Mouse (Mus musculus) stomach, postnatal 0 days (tissue): ENCODE measurements around the gene Cd300lg. TPM values are rescaled to one million over a fixed set of nuclear protein-coding genes. Genes with fewer than 3 reads are reported as not detected.

ENCODE experiments used
- ATAC-seq: fragments of 200-750 bp; cut with Nextera tagmentation; 2 replicates; pipeline ENCODE4 v1.8.0; 2017; ENCODE audit not compliant: low FRiP score, low TSS enrichment
- DNase-seq: peaks from one replicate; pipeline ENCODE4 v3.0.0-alpha.2; 2016; ENCODE audit warnings: low spot score
- H3K27ac ChIP-seq: fragments of 300-500 bp; sonication (generic); replicated peaks from 2 replicates; pipeline ENCODE4 v1.5.1; 2014; ENCODE audit warnings: mild to moderate bottlenecking, control low read depth
- H3K27me3 ChIP-seq: fragments of 300-500 bp; sonication (generic); 2 replicates; pipeline ENCODE4 v1.6.1; 2014; ENCODE audit warnings: low read length; ENCODE audit not compliant: control insufficient read depth, insufficient read depth
- H3K36me3 ChIP-seq: fragments of 300-500 bp; sonication (generic); 2 replicates; pipeline ENCODE4 v1.6.1; 2014; ENCODE audit warnings: low read length, mixed read lengths; ENCODE audit not compliant: control insufficient read depth, insufficient read depth
- H3K4me1 ChIP-seq: fragments of 300-500 bp; sonication (generic); replicated peaks from 2 replicates; pipeline ENCODE4 v1.6.1; 2014; ENCODE audit warnings: antibody characterized with exemption; ENCODE audit not compliant: control insufficient read depth, insufficient read depth
- H3K4me2 ChIP-seq: fragments of 300-500 bp; sonication (generic); replicated peaks from 2 replicates; pipeline ENCODE4 v1.6.1; 2014; ENCODE audit warnings: low read depth, mild to moderate bottlenecking, control low read depth, moderate library complexity
- H3K4me3 ChIP-seq: fragments of 300-500 bp; sonication (generic); 2 replicates; pipeline ENCODE4 v1.5.1; 2014; ENCODE audit warnings: low read depth, low read length, control low read depth
- H3K9ac ChIP-seq: fragments of 300-500 bp; sonication (generic); 2 replicates; pipeline ENCODE4 v1.6.1; 2014; ENCODE audit warnings: mild to moderate bottlenecking, low read length, control low read depth, mixed read lengths
- H3K9me3 ChIP-seq: fragments of 300-500 bp; sonication (generic); 2 replicates; pipeline ENCODE4 v1.6.1; 2016; ENCODE audit warnings: low read length; ENCODE audit not compliant: control insufficient read depth
- CTCF ChIP-seq: IDR thresholded peaks from 2 replicates; pipeline ENCODE4 v1.5.1; 2016; ENCODE audit warnings: antibody characterized with exemption, low read depth, mild to moderate bottlenecking, moderate library complexity
- EP300 ChIP-seq: optimal IDR thresholded peaks from 2 replicates; pipeline ENCODE3; 2016; ENCODE audit warnings: antibody characterized with exemption
- WGBS: fragments of 180-500 bp; shearing (Covaris S2); extraction: QIAGEN DNeasy Blood & Tissue Kit; methylation state at CpG from one replicate; pipeline ENCODE4 v1.1.7; 2014; 5-methylcytosine and 5-hydroxymethylcytosine counted together
- polyA plus RNA-seq: library from polyadenylated mRNA; unstranded; fragments of >200 nt; fragmentation: Nextera tagmentation; extraction: Ambion mirVana; gene quantifications from 2 replicates; pipeline ENCODE4 v1.2.1, GENCODE M21; 2015

Gene Cd300lg
- polyA plus RNA-seq, 1 experiment from 2014 or later = 3.4 TPM

- no peaks in the 10 kb centered on the region for H3K27me3 ChIP-seq
- no peak overlapping the region for H3K4me3 ChIP-seq
- no peak for TF ChIP-seq EP300
- TF ChIP-seq CTCF = no peak
- peak overlapping the region; percentile 63 for H3K27ac ChIP-seq
- no peaks in the 10 kb centered on the region for H3K9me3 ChIP-seq
- ATAC-seq (peak; percentile 1; the same call in 1 of the 2 replicates), DNase-seq (no peak)
- WGBS = 58% methylated on average over 5 of the region's 5 CpGs
- no peaks in the 10 kb centered on the region for H3K36me3 ChIP-seq
- H3K4me2 ChIP-seq = peak overlapping the region; percentile 51
- H3K4me1 ChIP-seq = peaks cover 8% of the 10 kb centered on the region
- H3K9ac ChIP-seq = no peak overlapping the region
Observed at GRCm38 (mm10) chr11:102096446-102096845, 55.1 kb downstream of the Cd300lg start.

GRCm38 (mm10) chr11:102096887-102097391 lies 55.6 kb downstream of the Cd300lg start:
- no peak for TF ChIP-seq EP300
- TF ChIP-seq CTCF = peak; percentile 80
- H3K9me3 ChIP-seq = no peaks in the 10 kb centered on the region
- H3K4me3 ChIP-seq = peak overlapping the region; percentile 20
- no peaks in the 10 kb centered on the region for H3K36me3 ChIP-seq
- peak overlapping the region; percentile 63 for H3K27ac ChIP-seq
- DNase-seq = peak; percentile 97
- peak overlapping the region; percentile 51 for H3K4me2 ChIP-seq
- WGBS = 4% methylated on average over 16 of the region's 18 CpGs
- 0 out of 2 replicates have a peak overlapping the region, but pooled peaks have one; percentile 27 for H3K9ac ChIP-seq
- peak; percentile 96 for ATAC-seq
- H3K27me3 ChIP-seq = no peaks in the 10 kb centered on the region
- peaks cover 8% of the 10 kb centered on the region for H3K4me1 ChIP-seq

DNA sequence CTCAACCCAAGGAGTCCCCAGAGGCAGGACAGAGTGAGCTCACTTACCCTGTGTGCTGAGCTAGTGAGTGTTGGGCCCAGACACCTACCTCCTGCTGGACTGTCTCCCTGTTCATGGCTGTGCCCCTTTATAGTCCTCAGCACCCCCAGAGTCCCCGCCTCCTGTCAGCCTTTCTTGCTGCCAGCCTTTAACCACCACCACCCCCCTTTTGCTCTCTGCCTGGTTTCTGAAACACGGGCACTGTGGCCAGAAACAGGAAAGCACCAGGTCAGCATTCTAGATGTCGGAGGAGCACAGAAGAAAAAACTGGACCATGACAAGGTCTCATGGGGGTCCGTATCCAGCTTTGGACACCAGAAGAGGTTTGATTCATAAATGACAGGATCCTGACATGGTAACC lies 59.9 kb downstream of the Cd300lg start, which contains the start of gene Ppy:
TSS of gene Ppy (minus strand) at position 101 of the 400 bp plus-strand sequence.
- Histone ChIP-seq H3K9me3 (no peaks in the 10 kb centered on the region), H3K4me3 (no peak within 1 kb of the TSS), H3K27me3 (peaks cover 4% of the 10 kb centered on the region; the same call in 1 of the 2 replicates), H3K27ac (no peak within 1 kb of the TSS), H3K36me3 (no peaks in the 10 kb centered on the region), H3K9ac (no peak within 1 kb of the TSS), H3K4me2 (no peak within 1 kb of the TSS), H3K4me1 (peaks cover 8% of the 10 kb centered on the region)
- WGBS = 78% methylated on average over 4 of the region's 4 CpGs
- TF ChIP-seq CTCF (no peak), EP300 (no peak)
- ATAC-seq (no peak), DNase-seq (no peak)

- peaks cover 9% of the 10 kb centered on the region for H3K27me3 ChIP-seq
- whole genome bisulfite sequencing = 19% methylated on average over 17 of the region's 17 CpGs
- no peak overlapping the region for H3K9ac ChIP-seq
- no peaks in the 10 kb centered on the region for H3K4me1 ChIP-seq
- H3K36me3 ChIP-seq = no peaks in the 10 kb centered on the region
- H3K4me3 ChIP-seq = no peak overlapping the region
- H3K9me3 ChIP-seq = no peaks in the 10 kb centered on the region
- H3K4me2 ChIP-seq = no peak overlapping the region
- no peak overlapping the region for H3K27ac ChIP-seq
- ATAC-seq = no peak; the same call in 1 of the 2 replicates
- peak; percentile 73 for DNase-seq
- TF ChIP-seq EP300 (no peak), CTCF (peak; percentile 88)
Observed at GRCm38 (mm10) chr11:102102485-102103258, 61.4 kb downstream of the Cd300lg start.

Other genes with a start within 250 kb of the Cd300lg start
- gene Meox1, start 147.1 kb upstream of the Cd300lg start, polyA plus RNA-seq = 2.8 and 3.0 TPM in 2 replicates
- gene Sost, start 74.5 kb upstream of the Cd300lg start, polyA plus RNA-seq = 0.08 TPM in 1 of 2 replicates, not detected in the other
- not detected in 2 replicates for gene Cfap97d1, start 57.2 kb upstream of the Cd300lg start, polyA plus RNA-seq
- gene Dusp3, start 54.5 kb upstream of the Cd300lg start, polyA plus RNA-seq = 21.7 and 22.8 TPM in 2 replicates
- gene Mpp3, start 13.0 kb upstream of the Cd300lg start, polyA plus RNA-seq = 3.3 and 3.4 TPM in 2 replicates
- 2.8 and 3.4 TPM in 2 replicates for gene Mpp2, start 47.0 kb downstream of the Cd300lg start, polyA plus RNA-seq
- gene Ppy, start 59.8 kb downstream of the Cd300lg start, polyA plus RNA-seq = 3.3 and 5.4 TPM in 2 replicates
- gene Pyy, start 66.3 kb downstream of the Cd300lg start, polyA plus RNA-seq = 63.0 and 64.3 TPM in 2 replicates
- gene Nags, start 104.0 kb downstream of the Cd300lg start, polyA plus RNA-seq = 0.07 TPM in 1 of 2 replicates, not detected in the other
- gene Tmem101, start 114.9 kb downstream of the Cd300lg start, polyA plus RNA-seq = 13.8 and 14.5 TPM in 2 replicates
- gene Lsm12, start 143.8 kb downstream of the Cd300lg start, polyA plus RNA-seq = 70.0 and 99.4 TPM in 2 replicates
- gene G6pc3, start 148.1 kb downstream of the Cd300lg start, polyA plus RNA-seq = 19.2 and 19.4 TPM in 2 replicates
- 33.8 and 43.3 TPM in 2 replicates for gene Hdac5, start 188.7 kb downstream of the Cd300lg start, polyA plus RNA-seq
- 2.2 and 2.7 TPM in 2 replicates for gene BC030867, start 207.4 kb downstream of the Cd300lg start, polyA plus RNA-seq
- 0.04 TPM in 1 of 2 replicates, not detected in the other for gene Asb16, start 227.2 kb downstream of the Cd300lg start, polyA plus RNA-seq
- 30.3 and 31.3 TPM in 2 replicates for gene Tmub2, start 243.4 kb downstream of the Cd300lg start, polyA plus RNA-seq